Mouse (Mus musculus): ENCODE data around the gene Sgsm1.

- no peak for TF ChIP-seq CTCF (IDR thresholded peaks at IDR 0.05; ENCODE audit: control insufficient read depth, insufficient read depth, low read length)
- TF ChIP-seq POLR2A (IDR thresholded peaks at IDR 0.05; ENCODE audit: borderline replicate concordance, control insufficient read depth, low read depth, low read length), result no peak
Observed at GRCm38 (mm10) chr5:113298040-113298439, 12.5 kb downstream of the Sgsm1 start.
